ENCODE assay signal across 8 mouse cellular contexts in genomic region chr19:29521637-29522435, GRCm38 (mm10). TPM values are rescaled to one million over a fixed set of nuclear protein-coding genes. Genes with fewer than 3 reads are reported as not detected.
DNase-seq lines count a peak whose midpoint lies in the region; ATAC-seq and TF ChIP-seq lines count a peak whose summit lies in the region.

TSS of gene Ric1 (plus strand) at chr19:29522282.

- H3K4me2 ChIP-seq in hindbrain, postnatal 0 days (ENCODE audit: low read depth, low read length), result peak within 1 kb of the TSS; percentile 92

- peak; percentile 82 to 84 for DNase-seq in gastrocnemius, adult 8-10 months (ENCODE audit: low spot score in 2 of 2)
- peak; percentile 95 for DNase-seq in hindbrain, postnatal 0 days (ENCODE audit: low spot score)
- DNase-seq in left cerebral cortex, adult 2 months (ENCODE audit: extremely low spot score in 1 of 2, low spot score in 2 of 2), result peak; percentile 87 to 89
- peak; percentile 83 for DNase-seq in retina, postnatal 7 days (ENCODE audit: low read depth, low spot score)
- DNase-seq in urinary bladder, adult 18-20 months (ENCODE audit: low spot score in 2 of 2), result peak; percentile 81 to 90

- H3K27ac ChIP-seq in hindbrain, postnatal 0 days, result peak within 1 kb of the TSS; percentile 92
- H3K27ac ChIP-seq in left cerebral cortex, adult 2 months, result peak within 1 kb of the TSS; percentile 95
- H3K27ac ChIP-seq in macrophage, result peak within 1 kb of the TSS; percentile 52

- H3K4me1 ChIP-seq in hindbrain, postnatal 0 days (ENCODE audit: insufficient read depth, low read length), result peaks cover 6% of the 10 kb centered on the region

- peak within 1 kb of the TSS; percentile 84 for H3K9ac ChIP-seq in hindbrain, postnatal 0 days (replicated peaks; ENCODE audit: low read length)

- H3K79me2 ChIP-seq in macrophage (ENCODE audit: inconsistent target), result peaks cover 54% of the 10 kb centered on the region

- intact Hi-C loops in left cerebral cortex, adult 2 months (cut with DNase I), result loop anchor here (2.0 kb wide), 1 partner anchor 41 kb away; no protein-coding TSS in a partner anchor

- WGBS in hindbrain, postnatal 0 days, result 2% methylated on average over 69 of the region's 80 CpGs
- WGBS in macrophage (ENCODE audit: missing documents), result 2% methylated on average over 71 of the region's 80 CpGs

- H3K36me3 ChIP-seq in hindbrain, postnatal 0 days (ENCODE audit: insufficient read depth, low read length), result no peaks in the 10 kb centered on the region
- H3K36me3 ChIP-seq in macrophage (ENCODE audit: inconsistent target), result peaks cover 6% of the 10 kb centered on the region; the same call in 1 of the 2 replicates

- ATAC-seq in activated CD4-positive, CD25-positive, alpha-beta regulatory T cell, adult 4 months, result peak; percentile 57
- ATAC-seq in common myeloid progenitor, adult 5-6 weeks (replicated peaks; ENCODE audit: low read depth, poor library complexity, severe bottlenecking), result peak; percentile 72
- ATAC-seq in hindbrain, postnatal 0 days, result peak; percentile 98

- H3K9me3 ChIP-seq in hindbrain, postnatal 0 days (ENCODE audit: low read length), result no peaks in the 10 kb centered on the region

- H3K27me3 ChIP-seq in hindbrain, postnatal 0 days (ENCODE audit: insufficient read depth, low read length), result no peaks in the 10 kb centered on the region

- no peak for TF ChIP-seq CTCF in hindbrain, postnatal 0 days (IDR thresholded peaks at IDR 0.05; ENCODE audit: low read depth)
- TF ChIP-seq CTCF in left cerebral cortex, adult 2 months (IDR thresholded peaks at IDR 0.05), result no peak

- peak within 1 kb of the TSS; percentile 89 for H3K4me3 ChIP-seq in hindbrain, postnatal 0 days (ENCODE audit: low read length)
- H3K4me3 ChIP-seq in left cerebral cortex, adult 2 months, result peak within 1 kb of the TSS; percentile 97
- peak within 1 kb of the TSS; percentile 55 for H3K4me3 ChIP-seq in macrophage (ENCODE audit: inconsistent target)

RNA-seq across cellular contexts. Expression of gene Ric1, which starts in this region (rescaled TPM):
- polyA plus RNA-seq in activated CD4-positive, CD25-positive, alpha-beta regulatory T cell, adult 4 months (2017; shearing (Covaris generic)), result 10 to 100 TPM in 1 of 2 experiments, 1 to 10 TPM in 1; 8.6 to 13.1 TPM
- total RNA-seq in common myeloid progenitor, adult 5-6 weeks (2017), result 20.6 and 26.9 TPM in 2 replicates
- total RNA-seq in gastrocnemius, adult 8-10 months (2022), result 10 to 100 TPM; 25.3 to 31.7 (median 29.7) TPM
- total RNA-seq in hindbrain, postnatal 0 days (2014; rRNA removed), result 29.1 and 39.5 TPM in 2 replicates
- polyA plus RNA-seq in hindbrain, postnatal 0 days (2015; fragmentation: Nextera tagmentation; extraction: Ambion mirVana), result 11.4 and 12.0 TPM in 2 replicates
- total RNA-seq in left cerebral cortex, adult 2 months (2021), result 10 to 100 TPM; 36.4 to 36.8 TPM
- total RNA-seq in macrophage (2018; cell fraction: chromatin; rRNA removed), result 100 to 1,000 TPM; 142 to 734 (median 245) TPM
- 10 to 100 TPM; 30.8 to 76.6 (median 44.6) TPM for total RNA-seq in macrophage (2018; cell fraction: cytosol; rRNA removed)
- total RNA-seq in macrophage (2018; cell fraction: nucleus; rRNA removed), result 100 to 1,000 TPM in 25 of 26 experiments, 10 to 100 TPM in 1; 86.3 to 557 (median 248) TPM
- 11.9 to 21.2 TPM (median 19.1 TPM) in 3 replicates for polyA plus RNA-seq in macrophage (2018)

Comparison
In these comparisons a context has a peak if more than half of its experiments do, and no peak if none do; other contexts are left out.
1. Peak in every context shown above with its lines: DNase-seq, ATAC-seq, H3K4me3 ChIP-seq and H3K27ac ChIP-seq.